Mouse (Mus musculus) neutrophil, adult 5-6 weeks (primary cell): Measurements from ENCODE around the gene Zfp414. TPM values are rescaled to one million over a fixed set of nuclear protein-coding genes. Genes with fewer than 3 reads are reported as not detected.
"Not testable (repeated sequence)": the region's sequence is repeated elsewhere in the genome, so short reads cannot be mapped to it uniquely, and the experiment has no call there.

Experiments used
- ATAC-seq: fragments of 151-379, 151-347 bp; 2 replicates; pipeline ENCODE4 v1.8.0; 2017; ENCODE audit warnings: mild to moderate bottlenecking, moderate TSS enrichment; ENCODE audit not compliant: insufficient number of reproducible peaks, poor library complexity, low FRiP score, severe bottlenecking; ENCODE audit errors: extremely low read depth
- total RNA-seq: library from RNA; stranded (forward); fragments of 200-1000 nt; gene quantifications from 2 replicates; pipeline ENCODE4 v1.2.3, GENCODE M21; 2017

The Zfp414 gene
- 35.3 and 40.5 TPM in 2 replicates for total RNA-seq

DNA sequence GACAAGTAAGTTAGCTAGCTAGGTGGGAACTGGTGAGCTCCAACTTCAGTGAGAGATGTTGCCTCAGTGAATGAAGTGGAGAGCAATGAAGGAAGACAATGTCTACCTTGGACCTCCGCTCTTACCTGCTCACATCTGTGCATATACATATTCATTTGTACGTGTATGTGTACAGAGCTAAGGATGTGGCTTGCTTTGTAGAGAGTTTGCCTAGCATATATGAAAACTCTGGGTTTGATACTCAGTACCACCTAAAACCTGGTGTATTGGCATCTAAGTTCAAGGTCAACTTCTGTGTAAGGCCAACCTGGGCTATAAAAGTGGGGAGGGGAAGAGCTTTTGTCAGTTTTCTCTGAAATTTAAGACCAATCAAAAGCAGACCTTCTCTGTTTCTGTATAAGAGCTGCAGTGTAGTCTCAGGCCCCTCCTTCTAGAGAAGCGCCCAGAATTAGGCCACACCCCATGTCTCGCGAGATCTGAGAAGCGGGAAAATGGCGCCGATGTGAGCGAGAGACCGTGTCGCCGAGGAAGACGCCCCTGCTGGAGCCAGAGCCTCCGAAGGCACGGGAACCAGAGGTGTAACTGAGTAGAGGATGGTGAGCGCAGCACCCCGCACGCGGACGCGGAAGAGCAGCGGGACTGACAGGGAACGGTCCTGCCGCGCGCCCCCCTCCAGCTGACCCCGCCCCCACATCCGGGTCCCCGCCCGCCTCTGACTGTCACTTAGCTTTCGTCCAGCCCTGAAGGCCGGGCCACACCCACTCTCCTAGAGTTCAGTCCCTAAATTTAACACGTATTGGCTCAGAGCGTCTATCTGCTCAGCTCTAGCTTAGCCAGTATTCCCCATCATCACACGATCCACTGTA is at the start of gene Zfp414:
Gene Zfp414 (plus strand): TSS at position 470 of the 866 bp plus-strand sequence.
- peak; percentile 91 for ATAC-seq

DNA sequence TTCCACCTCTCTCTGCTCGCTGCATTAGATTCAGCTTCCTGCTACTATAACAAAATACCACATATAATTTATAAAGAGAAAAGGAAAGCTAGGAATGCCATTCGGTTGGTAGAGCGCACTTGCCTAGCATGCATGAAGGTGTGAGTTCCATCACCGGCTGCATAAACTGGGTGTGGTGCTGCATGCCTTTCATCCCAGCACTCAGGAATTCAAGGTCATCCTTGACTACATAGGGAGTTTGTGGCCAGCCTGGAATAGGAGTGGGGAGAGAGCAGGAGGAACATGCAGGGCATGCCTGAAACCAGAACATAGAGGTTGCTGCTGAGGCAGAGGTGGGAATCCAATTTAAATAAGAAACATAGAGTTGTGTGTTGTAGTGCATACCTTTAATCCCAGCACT is 44.8 kb upstream of the Zfp414 start:
- no peak for ATAC-seq

- no peak for ATAC-seq
Measured at GRCm38 (mm10) chr17:33586011-33586410, 42.9 kb upstream of the Zfp414 start.

DNA sequence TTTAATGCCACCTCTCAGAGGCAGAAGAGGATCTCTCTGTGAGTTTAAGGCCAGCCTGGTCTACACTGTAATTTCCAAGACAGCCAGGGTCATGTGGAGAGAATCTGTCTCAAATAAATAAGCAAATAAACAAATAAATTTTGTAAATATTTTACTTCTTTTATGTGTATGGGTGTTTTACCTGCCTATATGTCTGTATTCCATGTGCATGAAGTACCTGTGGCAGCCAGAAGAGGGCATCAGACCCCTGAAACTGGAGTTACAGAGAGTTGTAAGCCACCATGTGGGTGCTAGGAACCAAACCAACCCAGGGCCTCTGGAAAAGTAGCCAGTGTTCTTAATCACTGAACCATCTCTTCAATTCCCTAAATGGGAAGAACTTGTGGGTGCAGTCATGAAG is 31.6 kb upstream of the Zfp414 start:
- ATAC-seq: no peak

DNA sequence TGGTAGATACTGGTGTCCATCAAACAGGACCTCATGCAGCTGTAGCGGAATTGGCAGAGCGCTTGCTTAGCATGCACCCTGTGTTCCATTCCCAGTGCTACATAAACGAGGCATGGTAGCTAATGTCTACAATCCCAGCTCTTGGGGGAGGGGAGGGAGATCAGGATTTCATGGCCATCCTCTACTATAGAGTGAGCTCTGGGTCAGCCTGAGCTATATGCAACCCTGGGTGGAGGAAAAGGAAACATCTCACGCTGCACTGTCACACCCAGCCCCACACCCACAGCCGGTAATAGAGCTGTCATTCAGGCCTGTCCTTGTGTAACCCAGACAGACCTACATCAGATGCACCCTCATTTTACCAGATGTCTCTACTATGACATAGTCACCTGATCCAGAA is 30.4 kb upstream of the Zfp414 start:
- ATAC-seq: no peak

- ATAC-seq: no peak
Measured at GRCm38 (mm10) chr17:33599836-33600475, 28.9 kb upstream of the Zfp414 start.

DNA sequence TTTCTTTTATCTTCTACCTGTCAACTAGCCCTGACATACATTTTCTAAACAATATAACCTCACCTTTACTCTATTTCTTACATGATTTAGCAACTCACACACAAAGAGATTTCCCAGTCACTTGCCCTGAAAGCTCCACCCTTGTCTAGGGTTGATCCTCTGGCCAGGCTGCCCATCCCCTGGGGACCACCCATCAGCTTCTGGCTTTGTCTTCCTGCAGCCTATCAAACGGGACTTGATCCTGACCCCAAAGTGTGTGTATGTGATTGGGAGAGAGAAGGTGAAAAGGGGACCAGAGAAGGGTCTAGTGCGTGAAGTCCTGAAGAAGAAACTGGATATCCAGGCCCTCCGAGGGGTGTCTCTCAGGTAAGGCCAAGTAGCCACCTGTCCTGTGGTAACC is 28.1 kb upstream of the Zfp414 start:
- no peak for ATAC-seq

DNA sequence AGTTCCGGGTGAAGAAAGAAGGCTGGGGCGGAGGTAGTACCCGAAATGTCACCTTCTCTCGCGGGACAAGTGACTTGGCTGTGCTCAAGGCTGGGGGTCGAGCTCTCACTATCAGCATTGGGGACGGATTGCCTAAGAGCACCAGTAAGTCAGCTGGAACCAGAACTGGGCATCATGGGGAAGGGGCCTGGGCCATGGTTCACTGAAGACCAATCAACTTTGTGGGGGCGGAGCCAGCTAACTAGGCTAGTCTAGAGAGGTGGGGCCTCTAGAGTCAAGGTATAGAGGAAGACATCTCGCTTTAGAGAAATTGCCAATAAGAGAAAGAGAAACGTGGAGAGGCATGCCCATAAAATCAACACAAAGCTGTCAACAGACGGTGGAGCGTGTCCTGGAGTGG is 26.9 kb upstream of the Zfp414 start:
- ATAC-seq: no peak

GRCm38 (mm10) chr17:33607273-33607672 is 21.6 kb upstream of the Zfp414 start:
- no peak for ATAC-seq

DNA sequence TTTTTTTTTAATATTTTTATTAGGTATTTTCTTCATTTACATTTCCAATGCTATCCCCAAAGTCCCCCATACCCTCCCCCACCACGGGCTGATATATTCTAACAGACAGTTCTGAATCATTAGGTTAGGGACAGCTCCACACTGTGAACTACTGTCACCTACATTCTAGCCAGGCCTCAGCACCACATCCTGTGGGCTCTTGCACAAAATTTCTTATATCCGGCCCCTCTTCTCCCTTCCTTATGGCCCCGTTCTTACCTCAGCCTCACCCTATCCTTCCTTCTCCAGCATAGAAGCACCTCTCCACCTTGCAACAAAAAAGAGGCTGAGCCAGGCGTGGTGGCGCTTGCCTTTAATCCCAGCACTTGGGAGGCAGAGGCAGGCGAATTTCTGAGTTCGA is 18.3 kb upstream of the Zfp414 start:
- no peak for ATAC-seq

- not testable (repeated sequence) for ATAC-seq
Measured at GRCm38 (mm10) chr17:33613726-33614125, 15.2 kb upstream of the Zfp414 start.

GRCm38 (mm10) chr17:33627281-33627680 is 1.6 kb upstream of the Zfp414 start:
- no peak for ATAC-seq

DNA sequence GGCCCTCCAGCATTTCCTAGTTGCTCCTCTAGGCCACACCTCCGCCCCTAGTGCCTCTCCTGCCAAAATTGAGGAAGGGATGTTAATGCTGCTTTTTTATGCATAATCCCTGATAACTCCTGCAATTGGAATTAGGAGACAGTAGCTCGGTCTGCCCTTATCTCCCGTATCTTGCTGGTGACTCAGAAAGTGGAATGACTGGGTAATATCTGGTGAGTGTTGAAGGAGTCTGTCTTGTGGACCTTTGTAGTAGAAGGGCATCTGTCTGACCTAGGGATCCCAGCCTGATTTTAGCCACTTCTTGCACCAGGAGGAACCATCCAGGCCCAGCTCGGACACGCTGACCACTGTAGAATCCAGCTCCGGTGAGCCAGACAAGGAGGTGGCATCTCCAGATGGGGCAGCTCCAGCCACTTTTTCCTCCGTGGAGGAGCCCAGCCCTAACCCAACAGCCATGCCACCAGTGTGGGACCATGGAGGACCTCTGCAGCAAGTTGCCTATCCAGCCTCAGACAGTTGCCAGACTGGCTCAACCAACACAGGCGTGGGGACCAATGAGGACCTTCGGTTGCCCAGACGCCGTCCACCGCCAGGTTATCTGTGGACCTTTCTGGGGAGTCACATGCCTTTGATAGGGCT is 716 bp downstream of the Zfp414 start:
- no peak for ATAC-seq

- ATAC-seq: no peak
Measured at GRCm38 (mm10) chr17:33630171-33630895, 1.4 kb downstream of the Zfp414 start.

DNA sequence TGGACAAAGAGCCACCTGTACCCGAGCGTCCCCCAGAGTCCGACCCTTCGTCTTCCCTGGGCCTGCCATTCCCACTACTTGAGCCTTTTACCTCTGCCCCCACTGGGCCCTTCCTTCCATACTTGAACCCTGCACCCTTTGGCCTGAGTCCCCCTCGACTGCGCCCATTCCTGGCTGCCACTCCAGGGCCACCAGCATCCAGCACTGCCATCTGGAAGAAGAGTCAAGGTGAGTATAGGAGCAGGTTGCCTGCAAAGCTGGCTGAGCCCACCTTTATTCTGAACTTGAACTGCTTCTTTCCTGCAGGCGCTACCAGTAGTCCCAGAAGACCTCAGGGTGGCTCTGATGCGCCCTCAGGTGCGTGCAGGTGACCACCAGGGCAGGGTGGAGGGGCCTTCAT is 2.3 kb downstream of the Zfp414 start:
- no peak for ATAC-seq

- ATAC-seq: no peak
Measured at GRCm38 (mm10) chr17:33631796-33632195, 2.9 kb downstream of the Zfp414 start.

DNA sequence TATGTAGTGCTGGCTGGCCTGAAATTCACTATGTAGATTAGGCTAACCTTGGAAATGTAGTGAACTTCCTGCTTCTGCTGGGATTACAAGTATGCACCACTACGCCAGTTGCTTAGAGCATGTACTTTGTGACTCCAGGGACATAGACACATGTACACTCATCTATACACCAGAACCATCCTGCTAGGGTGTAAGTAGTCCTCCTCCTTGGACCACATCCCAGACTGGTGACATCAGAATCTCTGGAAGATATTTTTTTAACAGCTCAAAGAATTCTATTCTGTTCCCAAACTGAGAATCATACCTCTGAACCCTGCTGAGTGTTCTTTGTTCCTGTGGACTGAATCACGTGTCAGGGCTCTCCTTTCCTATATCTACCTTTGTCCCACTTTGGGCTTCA is 8.1 kb downstream of the Zfp414 start:
- no peak for ATAC-seq

- ATAC-seq: peak; percentile 57
Measured at GRCm38 (mm10) chr17:33637516-33638276, 8.8 kb downstream of the Zfp414 start, which contains the start of gene Pram1. Gene Pram1, plus strand, starts transcription at chr17:33638056.

DNA sequence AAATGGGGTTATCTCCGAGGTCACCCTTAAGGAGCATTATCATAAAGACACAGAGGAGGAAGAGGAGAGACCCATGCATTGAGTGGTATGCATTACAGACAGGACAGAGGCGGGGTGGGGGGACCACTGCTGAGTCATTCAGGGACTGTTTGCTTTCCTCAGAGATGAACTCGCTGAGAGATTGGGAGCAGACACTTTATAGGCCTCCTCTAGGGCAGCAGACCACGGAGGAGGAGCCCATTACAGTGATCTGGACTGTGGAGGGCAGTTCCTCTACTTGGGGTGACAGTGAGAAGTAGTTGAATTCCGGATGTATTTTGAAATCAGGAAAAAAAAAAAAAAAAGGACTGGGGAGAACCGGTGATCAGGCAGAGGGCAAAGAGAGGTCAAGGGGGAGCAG is 10.9 kb downstream of the Zfp414 start:
- no peak for ATAC-seq
